Mouse (Mus musculus) layer of hippocampus, adult 2 months (tissue): ENCODE data around the gene Nubp1. TPM values are rescaled to one million over a fixed set of nuclear protein-coding genes. Genes with fewer than 3 reads are reported as not detected.
A peak's percentile ranks its signal among the peaks of the same experiment; 100 is the strongest.

ENCODE experiments used
- DNase-seq, 2 experiments: peaks; one replicate each; pipeline ENCODE4 v3.0.0; 2022; ENCODE audit warnings: low spot score in 2 of 2
- H3K27ac ChIP-seq: fragments of 200-600 bp; 2 replicates; pipeline ENCODE4 v1.8.1; 2022
- H3K4me3 ChIP-seq: fragments of 200-600 bp; 2 replicates; pipeline ENCODE4 v1.8.1; 2022; ENCODE audit warnings: mild to moderate bottlenecking
- CTCF ChIP-seq: fragments of 200-600 bp; conservative IDR thresholded peaks from 2 replicates; pipeline ENCODE4 v1.8.1; 2022; ENCODE audit warnings: antibody characterized with exemption, mild to moderate bottlenecking, moderate library complexity
- total RNA-seq, 2 experiments: library from RNA; stranded (reverse); gene quantifications; 2 replicates each; pipeline ENCODE4 v1.2.3; 2021

Gene Nubp1
- total RNA-seq, 2 experiments from 2014 or later, result 15.5 to 17.8 TPM

GRCm38 (mm10) chr16:10385261-10385660, 26.5 kb upstream of the Nubp1 start:
- Histone ChIP-seq H3K27ac (no peak overlapping the region), H3K4me3 (no peak overlapping the region)
- TF ChIP-seq CTCF, result no peak
- DNase-seq, result no peak

- Histone ChIP-seq H3K4me3 (no peak overlapping the region), H3K27ac (no peak overlapping the region)
- no peak for DNase-seq
- no peak for TF ChIP-seq CTCF
Observed at GRCm38 (mm10) chr16:10388634-10389365, 22.9 kb upstream of the Nubp1 start.

- DNase-seq, result no peak
- TF ChIP-seq CTCF, result no peak
- Histone ChIP-seq H3K27ac (no peak overlapping the region), H3K4me3 (no peak overlapping the region)
Observed at GRCm38 (mm10) chr16:10392587-10392986, 19.2 kb upstream of the Nubp1 start.

GRCm38 (mm10) chr16:10394699-10395540, 16.8 kb upstream of the Nubp1 start, which contains the start of gene Tekt5:
Gene Tekt5 (minus strand): TSS chr16:10395490.
- peak within 1 kb of the TSS; percentile 51 for H3K4me3 ChIP-seq
- peak within 1 kb of the TSS; percentile 4; the same call in 1 of the 2 replicates for H3K27ac ChIP-seq
- peak; percentile 80 for TF ChIP-seq CTCF
- DNase-seq, result peak in 1 of 2 experiments; percentile 32

GRCm38 (mm10) chr16:10398755-10399154, 13.0 kb upstream of the Nubp1 start:
- no peak for TF ChIP-seq CTCF
- DNase-seq, result no peak
- Histone ChIP-seq H3K4me3 (no peak overlapping the region), H3K27ac (no peak overlapping the region)

- peak; percentile 83 to 93 for DNase-seq
- TF ChIP-seq CTCF, result peak; percentile 98
- no peak overlapping the region for H3K27ac ChIP-seq
- no peak overlapping the region for H3K4me3 ChIP-seq
Observed at GRCm38 (mm10) chr16:10399160-10399559, 12.6 kb upstream of the Nubp1 start.

- peak; percentile 82 for TF ChIP-seq CTCF
- Histone ChIP-seq H3K27ac (no peak overlapping the region), H3K4me3 (no peak overlapping the region)
- peak; percentile 39 to 44 for DNase-seq
Observed at GRCm38 (mm10) chr16:10415976-10416375, 4.2 kb downstream of the Nubp1 start.

GRCm38 (mm10) chr16:10416866-10417265, 5.1 kb downstream of the Nubp1 start:
- peak in 1 of 2 experiments; percentile 6 for DNase-seq
- Histone ChIP-seq H3K27ac (no peak overlapping the region), H3K4me3 (no peak overlapping the region)
- TF ChIP-seq CTCF, result peak; percentile 77

GRCm38 (mm10) chr16:10417723-10418259, 6.0 kb downstream of the Nubp1 start:
- Histone ChIP-seq H3K27ac (no peak overlapping the region), H3K4me3 (no peak overlapping the region)
- DNase-seq, result no peak
- no peak for TF ChIP-seq CTCF

- DNase-seq, result peak in 1 of 2 experiments; percentile 7
- Histone ChIP-seq H3K27ac (no peak overlapping the region), H3K4me3 (no peak overlapping the region)
- no peak for TF ChIP-seq CTCF
Observed at GRCm38 (mm10) chr16:10420447-10421054, 8.8 kb downstream of the Nubp1 start.

GRCm38 (mm10) chr16:10431911-10432310, 20.2 kb downstream of the Nubp1 start:
- no peak for TF ChIP-seq CTCF
- DNase-seq, result no peak
- Histone ChIP-seq H3K27ac (no peak overlapping the region), H3K4me3 (no peak overlapping the region)

- no peak overlapping the region for H3K4me3 ChIP-seq
- TF ChIP-seq CTCF, result no peak
- no peak for DNase-seq
- peak overlapping the region; percentile 46; the same call in 1 of the 2 replicates for H3K27ac ChIP-seq
Observed at GRCm38 (mm10) chr16:10432387-10432786, 20.6 kb downstream of the Nubp1 start.

- Histone ChIP-seq H3K27ac (no peak overlapping the region), H3K4me3 (no peak overlapping the region)
- DNase-seq, result no peak
- TF ChIP-seq CTCF, result no peak
Observed at GRCm38 (mm10) chr16:10433344-10433743, 21.6 kb downstream of the Nubp1 start.
